8 mouse cellular contexts compared by ENCODE assay signal in the genomic region with DNA sequence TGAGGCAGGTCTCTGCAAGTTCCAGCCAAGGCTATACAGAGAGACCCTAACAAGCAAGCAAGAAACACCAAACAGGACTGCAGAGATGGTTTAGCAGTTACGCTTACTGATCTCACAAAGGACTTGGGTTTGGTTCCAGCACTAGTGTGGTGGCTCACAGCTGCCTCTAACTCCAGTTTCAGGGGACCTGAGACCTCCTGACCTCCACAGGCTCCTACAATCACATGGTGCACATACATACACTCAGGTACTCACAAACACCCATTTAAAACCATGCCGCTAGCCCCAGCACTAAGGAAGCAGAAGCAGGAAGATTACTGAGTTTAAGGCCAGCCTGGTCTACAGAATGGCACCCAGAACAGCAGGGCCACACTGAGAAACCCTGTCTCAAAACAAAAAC. TPM values are rescaled to one million over a fixed set of nuclear protein-coding genes. Genes with fewer than 3 reads are reported as not detected.
DNase-seq lines count a peak whose midpoint lies in the region; ATAC-seq and TF ChIP-seq lines count a peak whose summit lies in the region.

No protein-coding gene starts in this region.

- WGBS in kidney, postnatal 0 days = 87% methylated on average over 2 of the region's 2 CpGs
- WGBS in embryonic facial prominence, embryonic 13.5 days = 89% methylated on average over 2 of the region's 2 CpGs
- 83% methylated on average over 2 of the region's 2 CpGs for WGBS in intestine, embryonic 16.5 days
- WGBS in neural tube, embryonic 12.5 days = 86% methylated on average over 2 of the region's 2 CpGs

- ATAC-seq in kidney, postnatal 0 days (replicated peaks; ENCODE audit: low FRiP score, low read depth) = no peak
- ATAC-seq in embryonic facial prominence, embryonic 13.5 days (ENCODE audit: insufficient number of reproducible peaks, insufficient read depth, low FRiP score, low TSS enrichment, low read depth) = no peak
- no peak for ATAC-seq in intestine, embryonic 16.5 days
- ATAC-seq in neural tube, embryonic 12.5 days (ENCODE audit: low FRiP score, low read depth) = no peak
- ATAC-seq in erythroid progenitor cell, adult 5-6 weeks (replicated peaks; ENCODE audit: low FRiP score, poor library complexity, severe bottlenecking) = no peak

- H3K27me3 ChIP-seq in kidney, postnatal 0 days (ENCODE audit: insufficient read depth, low read length) = no peaks in the 10 kb centered on the region
- no peaks in the 10 kb centered on the region for H3K27me3 ChIP-seq in embryonic facial prominence, embryonic 13.5 days
- H3K27me3 ChIP-seq in intestine, embryonic 16.5 days (replicated peaks; ENCODE audit: control insufficient read depth, insufficient read depth, low read length) = no peaks in the 10 kb centered on the region
- no peaks in the 10 kb centered on the region for H3K27me3 ChIP-seq in neural tube, embryonic 12.5 days (replicated peaks)

- no peaks in the 10 kb centered on the region for H3K9me3 ChIP-seq in kidney, postnatal 0 days (replicated peaks; ENCODE audit: low read length)
- no peaks in the 10 kb centered on the region for H3K9me3 ChIP-seq in embryonic facial prominence, embryonic 13.5 days
- H3K9me3 ChIP-seq in intestine, embryonic 16.5 days (ENCODE audit: control insufficient read depth, low read length) = no peaks in the 10 kb centered on the region
- H3K9me3 ChIP-seq in neural tube, embryonic 12.5 days = no peaks in the 10 kb centered on the region

- H3K9ac ChIP-seq in kidney, postnatal 0 days (ENCODE audit: low read depth, low read length) = 0 out of 2 replicates have a peak overlapping the region, but pooled peaks have one; percentile 59
- peak overlapping the region; percentile 89; the same call in 1 of the 2 replicates for H3K9ac ChIP-seq in embryonic facial prominence, embryonic 13.5 days
- H3K9ac ChIP-seq in intestine, embryonic 16.5 days (ENCODE audit: low read depth, low read length) = no peak overlapping the region
- no peak overlapping the region for H3K9ac ChIP-seq in neural tube, embryonic 12.5 days

- no peak for DNase-seq in kidney, postnatal 0 days (ENCODE audit: low spot score)
- no peak for DNase-seq in kidney, adult 9 months
- DNase-seq in gastrocnemius, postnatal 4 days (ENCODE audit: low spot score in 2 of 2) = no peak
- no peak for DNase-seq in embryo, embryonic 11 days

- no peaks in the 10 kb centered on the region for H3K36me3 ChIP-seq in kidney, postnatal 0 days (ENCODE audit: insufficient read depth, low read length)
- peaks cover 13% of the 10 kb centered on the region; the same call in 1 of the 2 replicates for H3K36me3 ChIP-seq in embryonic facial prominence, embryonic 13.5 days
- H3K36me3 ChIP-seq in intestine, embryonic 16.5 days (ENCODE audit: control insufficient read depth, insufficient read depth, low read length) = no peaks in the 10 kb centered on the region
- H3K36me3 ChIP-seq in neural tube, embryonic 12.5 days = peaks cover 6% of the 10 kb centered on the region; the same call in 1 of the 2 replicates

- H3K4me1 ChIP-seq in kidney, postnatal 0 days (replicated peaks; ENCODE audit: insufficient read depth, low read length) = peaks cover 6% of the 10 kb centered on the region; the same call in 1 of the 2 replicates
- H3K4me1 ChIP-seq in embryonic facial prominence, embryonic 13.5 days = peaks cover 33% of the 10 kb centered on the region
- peaks cover 18% of the 10 kb centered on the region for H3K4me1 ChIP-seq in intestine, embryonic 16.5 days (ENCODE audit: control insufficient read depth, insufficient read depth, low read length)
- H3K4me1 ChIP-seq in neural tube, embryonic 12.5 days = peaks cover 19% of the 10 kb centered on the region

- no peak for TF ChIP-seq CTCF in kidney, postnatal 0 days (IDR thresholded peaks at IDR 0.05; ENCODE audit: low read depth)

- H3K4me2 ChIP-seq in kidney, postnatal 0 days (ENCODE audit: low read length) = no peak overlapping the region; the same call in 1 of the 2 replicates
- H3K4me2 ChIP-seq in embryonic facial prominence, embryonic 13.5 days = peak overlapping the region; percentile 72
- H3K4me2 ChIP-seq in intestine, embryonic 16.5 days (ENCODE audit: low read depth, low read length) = peak overlapping the region; percentile 80
- peak overlapping the region; percentile 90 for H3K4me2 ChIP-seq in neural tube, embryonic 12.5 days (replicated peaks)

- H3K4me3 ChIP-seq in kidney, postnatal 0 days (replicated peaks; ENCODE audit: low read depth, low read length) = no peak overlapping the region
- H3K4me3 ChIP-seq in embryonic facial prominence, embryonic 13.5 days = peak overlapping the region; percentile 78
- peak overlapping the region; percentile 78; the same call in 1 of the 2 replicates for H3K4me3 ChIP-seq in intestine, embryonic 16.5 days (ENCODE audit: low read length)
- peak overlapping the region; percentile 65; the same call in 1 of the 2 replicates for H3K4me3 ChIP-seq in neural tube, embryonic 12.5 days

- 0 out of 2 replicates have a peak overlapping the region, but pooled peaks have one; percentile 9 for H3K27ac ChIP-seq in kidney, postnatal 0 days
- 0 out of 2 replicates have a peak overlapping the region, but pooled peaks have one; percentile 7 for H3K27ac ChIP-seq in embryonic facial prominence, embryonic 13.5 days
- no peak overlapping the region for H3K27ac ChIP-seq in intestine, embryonic 16.5 days (ENCODE audit: low read length)
- no peak overlapping the region for H3K27ac ChIP-seq in neural tube, embryonic 12.5 days

RNA-seq across cellular contexts. Expression of gene Pola2, which starts 0.8 kb away (rescaled TPM):
- 39.8 and 40.6 TPM in 2 replicates for polyA plus RNA-seq in kidney, postnatal 0 days (2015; fragmentation: Nextera tagmentation; extraction: Ambion mirVana)
- 74.5 and 79.5 TPM in 2 replicates for polyA plus RNA-seq in embryonic facial prominence, embryonic 13.5 days (2015; fragmentation: Nextera tagmentation; extraction: Ambion mirVana)
- 58.4 and 61.7 TPM in 2 replicates for polyA plus RNA-seq in intestine, embryonic 16.5 days (2015; fragmentation: Nextera tagmentation; extraction: Ambion mirVana)
- 44.4 and 46.6 TPM in 2 replicates for polyA plus RNA-seq in neural tube, embryonic 12.5 days (2016; fragmentation: Nextera tagmentation; extraction: Ambion mirVana)
- 10 to 100 TPM; 24.6 to 28.6 TPM for total RNA-seq in gastrocnemius, postnatal 4 days (2021)
- 64.9 and 72.5 TPM in 2 replicates for total RNA-seq in erythroid progenitor cell, adult 5-6 weeks (2015; ENCODE audit: low replicate concordance)
- total RNA-seq in erythroid progenitor cell, adult 5-6 weeks (2017; ENCODE audit: low replicate concordance) = 55.1 and 71.9 TPM in 2 replicates

RNA-seq across cellular contexts. Expression of gene Slc22a20, which starts 21.1 kb away (rescaled TPM):
- not detected in 2 replicates for polyA plus RNA-seq in kidney, postnatal 0 days (2015; fragmentation: Nextera tagmentation; extraction: Ambion mirVana)
- not detected in 2 replicates for polyA plus RNA-seq in embryonic facial prominence, embryonic 13.5 days (2015; fragmentation: Nextera tagmentation; extraction: Ambion mirVana)
- not detected in 2 replicates for polyA plus RNA-seq in intestine, embryonic 16.5 days (2015; fragmentation: Nextera tagmentation; extraction: Ambion mirVana)
- polyA plus RNA-seq in neural tube, embryonic 12.5 days (2016; fragmentation: Nextera tagmentation; extraction: Ambion mirVana) = not detected in 2 replicates
- not detected for total RNA-seq in gastrocnemius, postnatal 4 days (2021)
- total RNA-seq in erythroid progenitor cell, adult 5-6 weeks (2015; ENCODE audit: low replicate concordance) = not detected in 2 replicates
- not detected in 2 replicates for total RNA-seq in erythroid progenitor cell, adult 5-6 weeks (2017; ENCODE audit: low replicate concordance)

RNA-seq across cellular contexts. Expression of gene Cdc42ep2, which starts 40.2 kb away (rescaled TPM):
- polyA plus RNA-seq in kidney, postnatal 0 days (2015; fragmentation: Nextera tagmentation; extraction: Ambion mirVana) = 13.2 and 14.2 TPM in 2 replicates
- 4.7 TPM in 2 replicates for polyA plus RNA-seq in embryonic facial prominence, embryonic 13.5 days (2015; fragmentation: Nextera tagmentation; extraction: Ambion mirVana)
- polyA plus RNA-seq in intestine, embryonic 16.5 days (2015; fragmentation: Nextera tagmentation; extraction: Ambion mirVana) = 14.7 and 15.1 TPM in 2 replicates
- polyA plus RNA-seq in neural tube, embryonic 12.5 days (2016; fragmentation: Nextera tagmentation; extraction: Ambion mirVana) = 4.7 and 5.7 TPM in 2 replicates
- 10 to 100 TPM; 23.1 to 27.4 TPM for total RNA-seq in gastrocnemius, postnatal 4 days (2021)
- 0.72 TPM in 1 of 2 replicates, not detected in the other for total RNA-seq in erythroid progenitor cell, adult 5-6 weeks (2015; ENCODE audit: low replicate concordance)
- total RNA-seq in erythroid progenitor cell, adult 5-6 weeks (2017; ENCODE audit: low replicate concordance) = not detected in 2 replicates

RNA-seq across cellular contexts. Expression of gene Capn1, which starts 50.9 kb away (rescaled TPM):
- polyA plus RNA-seq in kidney, postnatal 0 days (2015; fragmentation: Nextera tagmentation; extraction: Ambion mirVana) = 12.9 and 13.5 TPM in 2 replicates
- 8.1 and 10.3 TPM in 2 replicates for polyA plus RNA-seq in embryonic facial prominence, embryonic 13.5 days (2015; fragmentation: Nextera tagmentation; extraction: Ambion mirVana)
- polyA plus RNA-seq in intestine, embryonic 16.5 days (2015; fragmentation: Nextera tagmentation; extraction: Ambion mirVana) = 11.8 and 12.4 TPM in 2 replicates
- 5.6 and 6.4 TPM in 2 replicates for polyA plus RNA-seq in neural tube, embryonic 12.5 days (2016; fragmentation: Nextera tagmentation; extraction: Ambion mirVana)
- 10 to 100 TPM; 70.9 to 79.6 TPM for total RNA-seq in gastrocnemius, postnatal 4 days (2021)
- total RNA-seq in erythroid progenitor cell, adult 5-6 weeks (2015; ENCODE audit: low replicate concordance) = 38.1 and 49.7 TPM in 2 replicates
- 63.8 and 64.3 TPM in 2 replicates for total RNA-seq in erythroid progenitor cell, adult 5-6 weeks (2017; ENCODE audit: low replicate concordance)

RNA-seq across cellular contexts. Expression of gene Dpf2, which starts 52.0 kb away (rescaled TPM):
- polyA plus RNA-seq in kidney, postnatal 0 days (2015; fragmentation: Nextera tagmentation; extraction: Ambion mirVana) = 108 and 109 TPM in 2 replicates
- 164 and 179 TPM in 2 replicates for polyA plus RNA-seq in embryonic facial prominence, embryonic 13.5 days (2015; fragmentation: Nextera tagmentation; extraction: Ambion mirVana)
- polyA plus RNA-seq in intestine, embryonic 16.5 days (2015; fragmentation: Nextera tagmentation; extraction: Ambion mirVana) = 109 and 119 TPM in 2 replicates
- 156 and 174 TPM in 2 replicates for polyA plus RNA-seq in neural tube, embryonic 12.5 days (2016; fragmentation: Nextera tagmentation; extraction: Ambion mirVana)
- 100 to 1,000 TPM in 1 of 2 experiments, 10 to 100 TPM in 1; 97.8 to 121 TPM for total RNA-seq in gastrocnemius, postnatal 4 days (2021)
- 25.9 and 71.7 TPM in 2 replicates for total RNA-seq in erythroid progenitor cell, adult 5-6 weeks (2015; ENCODE audit: low replicate concordance)
- total RNA-seq in erythroid progenitor cell, adult 5-6 weeks (2017; ENCODE audit: low replicate concordance) = 43.9 and 168 TPM in 2 replicates

Comparison
In these comparisons a context has a peak if more than half of its experiments do, and no peak if none do; other contexts are left out.
1. H3K27ac ChIP-seq: peak in kidney, postnatal 0 days (single experiment) and embryonic facial prominence, embryonic 13.5 days (single experiment); none in intestine, embryonic 16.5 days (single experiment) and neural tube, embryonic 12.5 days (single experiment).
2. H3K9ac ChIP-seq: peak in kidney, postnatal 0 days (single experiment) and embryonic facial prominence, embryonic 13.5 days (single experiment); none in intestine, embryonic 16.5 days (single experiment) and neural tube, embryonic 12.5 days (single experiment).